Mouse (Mus musculus) heart, embryonic 14.5 days (tissue): ENCODE measurements around the gene Cd164l2. TPM values are rescaled to one million over a fixed set of nuclear protein-coding genes. Genes with fewer than 3 reads are reported as not detected.

Experiments used
- ATAC-seq: fragments of 200-750 bp; cut with Nextera tagmentation; 2 replicates; pipeline ENCODE4 v1.8.0; 2017; ENCODE audit warnings: low read depth, moderate TSS enrichment; ENCODE audit not compliant: insufficient number of reproducible peaks, insufficient read depth, low FRiP score
- H3K27ac ChIP-seq, 2 experiments: fragments of 200-500 bp in 1 of 2; fragments of 300-500 bp in 1 of 2; sonication (generic) in 1 of 2; replicated peaks in 1 of 2; 2 replicates each; pipeline ENCODE4 v1.5.1; 2012 to 2014; ENCODE audit warnings: low read depth in 2 of 2, low read length in 2 of 2, control low read depth in 1 of 2, mild to moderate bottlenecking in 1 of 2, mixed read lengths in 1 of 2; ENCODE audit not compliant: control insufficient read depth in 1 of 2, insufficient read depth in 1 of 2
- H3K27me3 ChIP-seq: fragments of 300-500 bp; sonication (generic); 2 replicates; pipeline ENCODE4 v1.6.1; 2014; ENCODE audit warnings: mild to moderate bottlenecking, low read length, control low read depth; ENCODE audit not compliant: control insufficient read depth, insufficient read depth
- H3K36me3 ChIP-seq: fragments of 300-500 bp; sonication (generic); 2 replicates; pipeline ENCODE4 v1.6.1; 2014; ENCODE audit warnings: mild to moderate bottlenecking, control low read depth, low read length, mixed read lengths; ENCODE audit not compliant: control insufficient read depth, insufficient read depth
- H3K4me1 ChIP-seq, 2 experiments: fragments of 200-500 bp in 1 of 2; fragments of 300-500 bp in 1 of 2; sonication (generic) in 1 of 2; 2 replicates each; pipeline ENCODE4 v1.6.1; 2012 to 2014; ENCODE audit warnings: low read length in 2 of 2, control low read depth in 1 of 2, mixed read lengths in 1 of 2; ENCODE audit not compliant: control insufficient read depth in 2 of 2, insufficient read depth in 2 of 2
- H3K4me2 ChIP-seq: fragments of 300-500 bp; sonication (generic); 2 replicates; pipeline ENCODE4 v1.6.1; 2014; ENCODE audit warnings: mild to moderate bottlenecking, low read length
- H3K4me3 ChIP-seq, 2 experiments: fragments of 200-500 bp in 1 of 2; fragments of 300-500 bp in 1 of 2; sonication (generic) in 1 of 2; 2 replicates each; pipeline ENCODE4 v1.5.1; 2012 to 2014; ENCODE audit warnings: low read length in 2 of 2, mild to moderate bottlenecking in 2 of 2, control low read depth in 1 of 2, low read depth in 1 of 2, moderate library complexity in 1 of 2; ENCODE audit not compliant: control insufficient read depth in 1 of 2, insufficient read depth in 1 of 2
- H3K9ac ChIP-seq: fragments of 300-500 bp; sonication (generic); 2 replicates; pipeline ENCODE4 v1.6.1; 2014; ENCODE audit warnings: mild to moderate bottlenecking, low read length
- H3K9me3 ChIP-seq: fragments of 300-500 bp; sonication (generic); 2 replicates; pipeline ENCODE4 v1.6.1; 2016; ENCODE audit warnings: low read length, control low read depth; ENCODE audit not compliant: control insufficient read depth
- WGBS: fragments of 180-500 bp; shearing (Covaris S2); extraction: QIAGEN DNeasy Blood & Tissue Kit; methylation state at CpG from one replicate; pipeline ENCODE4 v1.1.7; 2014; 5-methylcytosine and 5-hydroxymethylcytosine counted together
- polyA plus RNA-seq: library from polyadenylated mRNA; unstranded; fragments of >200 nt; fragmentation: Nextera tagmentation; extraction: Ambion mirVana; gene quantifications from 2 replicates; pipeline ENCODE4 v1.2.1, GENCODE M21; 2014

Gene Cd164l2
- polyA plus RNA-seq, 1 experiment from 2014 or later, result 0.82 TPM

GRCm38 (mm10) chr4:133257798-133258408, 46.0 kb downstream of the Cd164l2 start:
- H3K4me2 ChIP-seq, result no peak overlapping the region
- H3K9ac ChIP-seq, result no peak overlapping the region
- H3K4me3 ChIP-seq, result no peak overlapping the region
- WGBS, result 80% methylated on average over 12 of the region's 12 CpGs
- H3K4me1 ChIP-seq, result no peaks in the 10 kb centered on the region
- H3K27ac ChIP-seq, result no peak overlapping the region
- ATAC-seq, result no peak
- no peaks in the 10 kb centered on the region for H3K36me3 ChIP-seq
- H3K27me3 ChIP-seq, result peaks cover 37% of the 10 kb centered on the region
- H3K9me3 ChIP-seq, result no peaks in the 10 kb centered on the region

- no peak for ATAC-seq
- 41% methylated on average over 10 of the region's 10 CpGs for WGBS
- Histone ChIP-seq H3K9ac (no peak overlapping the region), H3K27me3 (peaks cover 17% of the 10 kb centered on the region), H3K4me3 (no peak overlapping the region), H3K4me1 (no peaks in the 10 kb centered on the region), H3K9me3 (no peaks in the 10 kb centered on the region), H3K36me3 (peaks cover 29% of the 10 kb centered on the region), H3K4me2 (no peak overlapping the region), H3K27ac (no peak overlapping the region)
Observed at GRCm38 (mm10) chr4:133261641-133262374, 49.9 kb downstream of the Cd164l2 start.

GRCm38 (mm10) chr4:133262375-133262765, 50.4 kb downstream of the Cd164l2 start:
- Histone ChIP-seq H3K4me1 (no peaks in the 10 kb centered on the region), H3K9ac (no peak overlapping the region), H3K27ac (no peak overlapping the region), H3K36me3 (peaks cover 34% of the 10 kb centered on the region), H3K9me3 (no peaks in the 10 kb centered on the region), H3K27me3 (peaks cover 12% of the 10 kb centered on the region; the same call in 1 of the 2 replicates), H3K4me3 (no peak overlapping the region), H3K4me2 (no peak overlapping the region)
- WGBS, result 63% methylated on average over 7 of the region's 7 CpGs
- ATAC-seq, result no peak

GRCm38 (mm10) chr4:133262882-133263281, 51.0 kb downstream of the Cd164l2 start, which contains the start of gene Sytl1:
TSS of gene Sytl1 (minus strand) at chr4:133263113.
- no peak for ATAC-seq
- Histone ChIP-seq H3K9ac (no peak within 1 kb of the TSS), H3K9me3 (no peaks in the 10 kb centered on the region), H3K36me3 (peaks cover 39% of the 10 kb centered on the region), H3K4me2 (no peak within 1 kb of the TSS), H3K4me3 (no peak within 1 kb of the TSS), H3K27me3 (peaks cover 6% of the 10 kb centered on the region; the same call in 1 of the 2 replicates), H3K27ac (no peak within 1 kb of the TSS), H3K4me1 (no peaks in the 10 kb centered on the region)
- 40% methylated on average over 7 of the region's 7 CpGs for WGBS

GRCm38 (mm10) chr4:133263756-133264155, 51.8 kb downstream of the Cd164l2 start:
- H3K9ac ChIP-seq, result no peak overlapping the region
- no peaks in the 10 kb centered on the region for H3K9me3 ChIP-seq
- H3K4me1 ChIP-seq, result no peaks in the 10 kb centered on the region
- H3K27me3 ChIP-seq, result 0 out of 2 replicates have a peak, but pooled peaks cover 2% of the 10 kb centered on the region
- H3K36me3 ChIP-seq, result peaks cover 48% of the 10 kb centered on the region
- H3K4me2 ChIP-seq, result no peak overlapping the region
- no peak overlapping the region for H3K27ac ChIP-seq
- ATAC-seq, result no peak
- H3K4me3 ChIP-seq, result no peak overlapping the region
- 91% methylated on average over 5 of the region's 5 CpGs for WGBS

- no peak overlapping the region for H3K4me2 ChIP-seq
- H3K36me3 ChIP-seq, result peaks cover 56% of the 10 kb centered on the region
- no peaks in the 10 kb centered on the region for H3K27me3 ChIP-seq
- no peak overlapping the region for H3K9ac ChIP-seq
- H3K9me3 ChIP-seq, result no peaks in the 10 kb centered on the region
- 97% methylated on average over 2 of the region's 2 CpGs for WGBS
- no peak overlapping the region for H3K27ac ChIP-seq
- no peak overlapping the region for H3K4me3 ChIP-seq
- no peaks in the 10 kb centered on the region; a peak in 1 of 4 replicates for H3K4me1 ChIP-seq
- no peak for ATAC-seq
Observed at GRCm38 (mm10) chr4:133264559-133264958, 52.6 kb downstream of the Cd164l2 start.

- H3K4me2 ChIP-seq, result no peak overlapping the region
- H3K27me3 ChIP-seq, result no peaks in the 10 kb centered on the region
- no peak overlapping the region for H3K4me3 ChIP-seq
- H3K36me3 ChIP-seq, result peaks cover 63% of the 10 kb centered on the region
- WGBS, result 95% methylated on average over 3 of the region's 3 CpGs
- no peak overlapping the region for H3K27ac ChIP-seq
- ATAC-seq, result no peak
- H3K9me3 ChIP-seq, result no peaks in the 10 kb centered on the region
- no peak overlapping the region for H3K9ac ChIP-seq
- no peaks in the 10 kb centered on the region; a peak in 1 of 4 replicates for H3K4me1 ChIP-seq
Observed at GRCm38 (mm10) chr4:133265297-133265696, 53.4 kb downstream of the Cd164l2 start.
